Mouse (Mus musculus) inflammation-experienced regulatory T-cells, adult 6 months (primary cell): ENCODE measurements at regions not wholly inside any gene's neighbourhood (a gene's known extent, or its start where the extent isn't known, plus 50 kb on each side); places are given as distances from the start of the nearest gene placed in this dataset.
A peak's percentile ranks its signal among the peaks of the same experiment; 100 is the strongest.

ENCODE experiments used
- ATAC-seq: one replicate; pipeline ENCODE4 v1.8.0; 2017

DNA sequence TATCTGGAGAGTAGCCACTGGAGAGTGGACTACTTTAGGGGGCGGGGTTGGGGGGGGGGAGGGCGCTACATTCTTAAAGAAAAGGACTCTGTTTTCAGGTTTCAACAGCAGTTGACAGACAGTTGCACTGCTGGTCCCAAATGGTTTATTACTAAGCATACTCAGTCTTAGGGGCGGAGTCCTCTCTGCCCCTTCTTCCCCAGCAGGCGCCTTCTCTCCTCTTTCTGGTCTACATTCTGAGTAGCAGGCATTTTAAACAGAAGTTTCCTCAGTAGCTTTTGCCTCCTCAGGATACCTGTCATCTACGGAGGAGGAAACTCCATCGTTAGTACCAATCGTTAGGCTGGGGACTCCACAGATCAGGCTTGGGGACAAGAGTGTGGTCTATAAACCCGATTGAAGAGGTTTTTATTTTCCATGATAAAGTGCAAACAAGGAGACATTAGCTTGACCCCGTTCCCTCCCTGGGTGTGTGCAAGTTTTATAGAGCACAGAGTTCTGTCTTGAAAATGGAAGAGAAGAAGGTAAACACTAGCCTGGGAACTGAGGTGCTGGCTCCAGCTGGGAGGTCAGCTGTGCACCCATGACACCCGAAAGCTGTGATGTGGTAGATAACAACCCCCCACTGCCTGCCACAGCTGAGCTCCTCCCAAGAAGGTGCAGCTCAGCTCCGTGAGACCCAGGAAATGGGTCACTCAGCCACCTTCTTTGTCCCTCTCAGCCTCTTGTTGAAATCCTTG lies 107.8 kb downstream of the Btg1 start:
- peak; percentile 77 for ATAC-seq

- ATAC-seq, result peak; percentile 49
These were observed 110.3 kb downstream of the Btg1 start for GRCm38 (mm10) chr10:96726801-96727780.

GRCm38 (mm10) chr10:96733581-96733980 lies 116.8 kb downstream of the Btg1 start:
- ATAC-seq, result no peak

DNA sequence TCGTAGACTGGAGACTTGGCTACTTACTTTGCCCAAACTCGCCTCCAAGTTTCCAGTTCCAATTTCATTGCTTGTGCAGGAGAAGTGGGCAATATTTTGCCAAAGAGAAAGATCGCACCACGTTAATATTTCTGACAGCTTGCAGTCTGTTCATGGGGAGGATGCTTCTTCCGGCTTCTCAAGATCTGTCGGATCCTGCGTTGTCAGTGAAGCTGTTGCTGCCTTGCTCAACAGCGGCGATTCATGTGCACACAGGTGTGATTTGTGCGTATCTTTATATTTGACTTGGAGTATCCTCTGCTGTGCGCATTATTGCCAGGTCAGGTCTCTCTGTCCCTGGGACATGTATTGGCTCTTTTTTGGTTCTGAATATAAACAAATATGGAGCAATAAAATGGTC lies 118.3 kb downstream of the Btg1 start:
- ATAC-seq, result no peak

GRCm38 (mm10) chr10:96735885-96736628 lies 119.3 kb downstream of the Btg1 start:
- no peak for ATAC-seq

DNA sequence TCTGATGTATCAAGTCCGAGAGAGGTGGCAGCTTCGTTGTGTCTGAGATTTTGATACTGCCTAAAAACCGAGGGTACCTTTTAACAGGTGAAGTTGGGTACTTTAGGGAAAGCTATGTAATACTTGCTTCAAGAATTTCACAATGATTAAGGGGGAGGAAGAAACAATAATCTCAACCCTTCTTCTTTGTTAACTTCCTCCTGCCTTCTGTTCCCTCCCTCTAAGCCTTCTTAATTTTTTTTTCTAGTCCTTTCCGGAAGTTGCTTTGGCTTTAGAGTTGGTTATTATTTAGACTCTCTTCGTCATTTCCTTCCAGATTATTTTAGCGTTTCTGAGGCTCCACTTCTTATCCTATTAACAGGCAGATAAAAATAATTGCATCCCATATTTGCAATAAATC lies 121.2 kb downstream of the Btg1 start:
- no peak for ATAC-seq

DNA sequence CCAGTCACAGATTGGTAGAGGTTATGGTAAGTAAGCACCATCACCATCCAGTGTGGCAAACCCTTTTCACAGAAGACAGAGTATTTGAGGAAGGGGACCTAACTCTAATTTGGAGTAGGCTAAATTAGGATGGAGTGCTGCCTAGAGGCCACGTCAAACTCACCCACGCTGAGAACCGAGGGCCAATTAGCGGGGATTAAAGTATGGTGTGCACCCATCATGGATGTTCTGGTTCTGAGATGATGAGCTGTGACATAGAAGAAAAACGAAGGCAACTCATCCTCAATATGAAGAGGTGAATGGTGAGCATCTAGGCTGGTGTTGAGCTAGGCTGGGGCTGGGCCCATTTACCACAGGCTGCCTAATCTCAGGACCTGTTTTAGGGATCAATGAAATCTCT lies 121.8 kb downstream of the Btg1 start:
- ATAC-seq, result no peak

DNA sequence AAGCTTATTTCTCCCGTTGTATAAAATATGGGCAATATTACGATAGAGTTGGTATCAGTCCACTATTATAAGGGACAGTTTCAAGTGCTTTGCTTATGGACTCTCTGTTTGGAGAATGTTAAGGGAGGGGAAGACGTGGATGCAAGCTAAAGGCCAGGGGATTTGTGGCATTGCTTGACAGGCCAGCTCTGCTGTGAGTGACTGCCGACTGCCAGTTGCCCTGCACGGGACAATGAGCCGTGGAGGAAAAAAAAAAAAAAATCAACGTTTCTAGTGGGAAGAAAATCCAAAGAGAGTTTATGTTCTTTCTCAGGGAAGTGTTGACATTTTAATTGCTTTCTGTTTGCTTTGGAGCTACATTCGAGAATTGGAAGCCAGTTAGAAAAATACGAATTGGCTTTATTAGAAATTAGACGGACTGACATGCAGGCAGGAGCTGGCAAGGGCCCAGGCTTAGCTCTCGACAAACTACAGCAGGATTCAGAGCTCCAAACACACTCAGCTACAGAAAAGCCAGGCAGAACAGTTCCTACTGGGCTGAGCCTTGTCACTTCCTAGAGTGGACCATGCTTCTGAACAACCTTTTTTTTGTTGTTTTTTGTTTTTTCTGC lies 127.5 kb downstream of the Btg1 start:
- ATAC-seq, result no peak

DNA sequence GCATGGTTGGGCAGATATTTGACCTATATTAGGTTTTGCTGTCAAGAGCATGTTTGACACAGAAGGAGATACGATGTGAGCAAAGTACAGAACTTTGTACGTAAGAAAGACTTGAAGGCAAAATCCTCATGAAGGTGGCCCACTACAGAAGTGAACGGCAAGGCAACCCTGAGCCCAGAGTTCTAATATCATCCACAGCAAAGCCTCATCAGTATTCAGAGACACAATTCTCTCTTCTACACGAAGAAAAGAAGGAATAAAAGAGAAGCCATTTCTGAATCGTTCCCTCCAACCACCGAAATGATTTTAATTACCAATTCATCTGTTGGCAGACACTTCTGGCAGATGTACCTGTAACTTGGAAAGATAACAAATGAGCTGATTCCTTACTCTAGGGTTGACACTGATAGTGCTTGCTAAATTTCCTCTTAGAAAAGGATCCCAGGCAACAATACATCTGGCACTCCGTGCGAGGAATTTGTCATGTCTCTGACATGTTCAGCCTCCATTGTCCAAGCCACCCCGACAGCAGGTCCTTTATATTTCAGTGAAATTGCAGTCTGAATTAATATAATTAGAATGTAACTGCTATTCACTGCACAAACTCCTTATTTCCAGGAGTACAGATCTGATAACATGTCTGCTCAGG lies 130.3 kb downstream of the Btg1 start:
- ATAC-seq, result no peak

GRCm38 (mm10) chr10:96750861-96751260 lies 134.1 kb downstream of the Btg1 start:
- no peak for ATAC-seq

- peak; percentile 82 for ATAC-seq
These were observed 134.9 kb downstream of the Btg1 start for GRCm38 (mm10) chr10:96751580-96752264.

- no peak for ATAC-seq
These were observed 135.7 kb downstream of the Btg1 start for GRCm38 (mm10) chr10:96752531-96752930.

GRCm38 (mm10) chr10:96753521-96753920 lies 136.7 kb downstream of the Btg1 start:
- ATAC-seq, result no peak

DNA sequence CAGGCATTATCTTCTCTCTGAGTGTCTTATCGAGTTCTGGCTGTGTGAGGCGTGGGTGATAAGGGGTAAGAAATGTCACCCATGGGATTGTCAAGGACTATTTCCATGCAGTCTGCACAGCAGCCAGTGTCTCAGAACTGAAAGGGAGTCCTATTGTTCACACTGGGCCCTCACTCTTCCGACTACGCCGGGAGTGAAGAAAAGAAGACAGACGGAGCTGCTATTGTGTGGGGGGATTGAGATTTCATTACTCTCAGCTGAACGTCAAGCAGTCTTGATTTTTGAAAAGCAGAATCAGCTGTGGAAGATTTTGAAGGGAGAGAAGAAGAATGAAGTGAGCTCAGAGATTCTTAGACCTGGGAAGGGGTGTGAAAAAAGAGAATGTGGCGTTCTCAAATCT lies 138.9 kb downstream of the Btg1 start:
- no peak for ATAC-seq

GRCm38 (mm10) chr10:96756355-96757084 lies 139.7 kb downstream of the Btg1 start:
- ATAC-seq, result no peak

GRCm38 (mm10) chr10:96757311-96757710 lies 140.5 kb downstream of the Btg1 start:
- ATAC-seq, result no peak

DNA sequence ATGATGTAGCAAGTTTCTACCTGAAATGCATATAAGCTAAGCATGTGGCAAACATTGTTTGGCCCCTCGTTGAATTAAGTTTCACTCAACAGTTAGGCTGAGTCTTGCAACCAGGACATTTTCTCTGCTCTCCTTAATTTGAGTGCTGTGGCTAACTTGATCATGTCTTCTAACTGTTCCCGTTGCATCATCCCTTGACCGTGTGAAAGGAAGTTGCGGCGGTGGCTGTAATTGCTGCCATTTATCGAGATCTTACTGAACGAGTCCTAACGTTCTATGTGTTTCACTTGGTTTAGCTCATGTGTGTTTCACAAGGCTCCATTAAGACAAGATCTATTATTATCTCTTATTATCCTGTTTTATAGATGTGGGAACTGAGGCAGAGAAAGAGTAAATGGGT lies 144.8 kb downstream of the Btg1 start:
- ATAC-seq, result no peak

DNA sequence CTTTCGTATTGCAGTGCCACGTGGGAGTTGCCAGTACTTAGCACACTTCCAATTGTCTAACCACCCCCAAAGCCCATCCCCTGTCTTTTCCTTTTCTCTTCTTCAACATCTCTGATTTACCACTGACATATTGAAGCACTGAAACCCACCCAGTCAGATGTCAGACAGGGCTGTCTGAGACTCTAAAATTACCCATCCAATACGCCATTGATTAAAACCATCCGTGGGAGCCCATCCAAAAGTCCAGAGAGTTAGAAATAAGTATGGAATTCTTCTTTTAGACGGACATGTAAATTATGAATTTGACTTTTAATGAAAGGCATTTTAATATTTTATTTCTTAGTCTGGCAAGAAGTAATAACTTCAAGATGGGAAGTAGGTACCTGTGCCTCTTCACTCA lies 148.8 kb downstream of the Btg1 start:
- no peak for ATAC-seq

GRCm38 (mm10) chr10:96778220-96778619 lies 161.4 kb downstream of the Btg1 start:
- no peak for ATAC-seq

GRCm38 (mm10) chr10:96783966-96784365 lies 167.2 kb downstream of the Btg1 start:
- no peak for ATAC-seq
